Mouse (Mus musculus) adrenal gland, postnatal 25 days (tissue): ENCODE results near the gene G530012D18Rik. TPM values are rescaled to one million over a fixed set of nuclear protein-coding genes. Genes with fewer than 3 reads are reported as not detected.
"Not testable (repeated sequence)": the region's sequence is repeated elsewhere in the genome, so short reads cannot be mapped to it uniquely, and the experiment has no call there.

Experiments
- DNase-seq: peaks from one replicate; pipeline ENCODE4 v3.0.0; 2021; ENCODE audit warnings: mixed read lengths
- long read RNA-seq: library from polyadenylated mRNA; stranded (forward); transcript quantifications from one replicate; pipeline ENCODE4 v2.0.0, GENCODE M21; 2021
- total RNA-seq: library from RNA; stranded (reverse); gene quantifications from 2 replicates; pipeline ENCODE4 v1.2.3, GENCODE M21; 2021

G530012D18Rik gene
- total RNA-seq: not detected in 2 replicates
- long read RNA-seq: 0 reads

- DNase-seq: not testable (repeated sequence)
These were observed at the start of gene G530012D18Rik for GRCm38 (mm10) chr1:85575376-85575775. Gene G530012D18Rik, plus strand, starts transcription at chr1:85575676.

DNA sequence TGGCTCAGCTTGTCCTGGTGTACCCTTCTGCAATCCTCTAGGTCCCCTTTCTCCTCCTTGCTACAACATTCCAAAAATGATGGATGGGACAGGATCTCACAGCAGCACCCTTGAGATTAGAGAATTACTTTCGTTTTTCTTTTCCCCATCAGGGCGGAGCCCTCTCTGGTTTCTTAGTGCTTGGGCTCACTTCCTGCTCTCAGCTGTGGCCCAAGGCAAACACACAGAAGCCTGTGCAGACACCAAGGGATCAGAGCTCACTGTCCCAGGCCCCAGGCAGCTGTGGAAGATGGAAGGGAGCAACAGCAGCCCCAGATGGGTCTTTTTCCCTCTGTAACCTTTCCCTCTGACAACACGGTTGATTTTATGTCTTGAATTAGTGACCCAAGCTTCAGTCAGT is 49.1 kb upstream of the G530012D18Rik start:
- not testable (repeated sequence) for DNase-seq

GRCm38 (mm10) chr1:85528451-85529110 is 46.9 kb upstream of the G530012D18Rik start:
- DNase-seq: not testable (repeated sequence)

DNA sequence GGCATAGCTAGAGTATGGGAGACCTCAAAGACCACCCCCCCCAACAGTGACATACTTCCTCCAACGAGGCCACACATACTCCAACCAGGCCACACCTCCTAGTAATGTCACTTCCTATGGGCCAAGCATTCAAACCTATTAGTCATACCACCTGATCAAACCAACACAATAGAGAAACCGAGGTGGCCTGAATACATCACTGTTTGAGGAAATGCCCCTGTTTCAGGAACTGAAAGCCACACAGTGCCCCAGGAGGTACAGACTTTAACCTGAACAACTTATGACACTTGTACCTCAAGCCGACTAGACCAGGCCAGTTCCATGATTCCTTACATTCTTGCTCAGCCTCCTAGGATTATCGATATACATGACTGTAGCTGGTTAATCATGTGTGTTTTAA is 31.7 kb upstream of the G530012D18Rik start:
- DNase-seq: not testable (repeated sequence)

- not testable (repeated sequence) for DNase-seq
These were observed 29.0 kb upstream of the G530012D18Rik start for GRCm38 (mm10) chr1:85546442-85546841.

DNA sequence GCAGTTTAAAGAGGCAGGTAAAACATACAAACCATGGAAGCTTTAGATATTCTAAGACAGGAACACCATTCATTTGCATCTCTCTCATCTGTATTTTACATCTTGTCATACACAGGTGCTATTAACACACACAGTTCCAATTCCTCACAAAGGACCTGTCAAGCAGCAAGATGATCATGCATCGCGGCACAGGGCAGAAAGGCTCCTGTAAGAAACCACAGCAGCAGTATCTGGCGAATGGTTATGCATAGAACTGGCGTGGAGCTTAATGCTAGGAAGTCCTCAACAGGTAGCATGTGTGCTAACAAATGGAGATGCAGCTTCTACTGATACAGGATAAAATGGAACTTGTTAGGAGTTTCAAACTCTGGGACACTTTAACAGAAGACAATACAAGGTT is 20.2 kb upstream of the G530012D18Rik start:
- peak; percentile 3 for DNase-seq

GRCm38 (mm10) chr1:85573554-85573953 is 1.9 kb upstream of the G530012D18Rik start:
- DNase-seq: not testable (repeated sequence)

GRCm38 (mm10) chr1:85578372-85579010 is 3.0 kb downstream of the G530012D18Rik start:
- not testable (repeated sequence) for DNase-seq

GRCm38 (mm10) chr1:85579199-85580147 is 4.0 kb downstream of the G530012D18Rik start:
- DNase-seq: not testable (repeated sequence)

DNA sequence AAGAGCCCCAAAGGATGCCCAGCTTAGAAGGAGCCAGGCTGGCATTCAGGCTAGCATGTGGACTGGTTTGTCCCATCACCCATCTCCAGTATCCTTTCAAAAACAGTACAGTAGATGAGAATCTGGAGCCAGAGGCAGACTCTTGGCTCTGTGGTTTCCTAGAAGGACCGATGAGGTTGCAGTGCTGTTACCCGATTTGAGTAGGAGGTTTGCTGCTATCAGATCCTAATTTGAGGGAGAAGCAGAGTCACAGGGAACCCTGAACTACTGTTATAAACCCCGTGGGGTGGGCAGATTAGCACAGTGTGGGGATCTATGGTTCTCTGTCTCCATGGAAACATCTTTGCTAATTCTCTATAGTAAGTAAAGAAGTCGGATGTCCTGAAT is 4.7 kb downstream of the G530012D18Rik start:
- DNase-seq: not testable (repeated sequence)

- DNase-seq: not testable (repeated sequence)
These were observed 5.1 kb downstream of the G530012D18Rik start for GRCm38 (mm10) chr1:85580578-85580977.

DNA sequence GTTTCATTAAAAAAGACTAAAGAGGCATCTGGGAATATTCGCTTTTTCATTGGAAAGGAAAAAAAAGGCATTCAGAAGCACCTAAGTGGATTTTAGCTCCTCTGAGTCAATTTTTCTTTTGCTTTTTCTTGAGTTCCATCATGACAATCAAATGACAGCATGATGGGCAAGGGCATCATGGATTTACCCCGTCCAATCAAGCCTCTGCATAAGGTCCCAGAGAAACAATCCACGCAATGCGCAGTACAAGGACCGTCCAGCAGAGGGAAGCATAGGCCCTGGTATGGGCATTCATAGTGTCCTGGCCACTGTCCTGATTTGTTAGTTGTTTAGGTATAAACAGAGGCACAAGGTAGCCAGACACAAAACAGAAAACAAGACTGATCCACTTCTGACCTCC is 6.0 kb downstream of the G530012D18Rik start:
- not testable (repeated sequence) for DNase-seq

- DNase-seq: not testable (repeated sequence)
These were observed 13.2 kb downstream of the G530012D18Rik start for GRCm38 (mm10) chr1:85588697-85589096.

GRCm38 (mm10) chr1:85592526-85592925 is 17.1 kb downstream of the G530012D18Rik start:
- peak; percentile 5 for DNase-seq

DNA sequence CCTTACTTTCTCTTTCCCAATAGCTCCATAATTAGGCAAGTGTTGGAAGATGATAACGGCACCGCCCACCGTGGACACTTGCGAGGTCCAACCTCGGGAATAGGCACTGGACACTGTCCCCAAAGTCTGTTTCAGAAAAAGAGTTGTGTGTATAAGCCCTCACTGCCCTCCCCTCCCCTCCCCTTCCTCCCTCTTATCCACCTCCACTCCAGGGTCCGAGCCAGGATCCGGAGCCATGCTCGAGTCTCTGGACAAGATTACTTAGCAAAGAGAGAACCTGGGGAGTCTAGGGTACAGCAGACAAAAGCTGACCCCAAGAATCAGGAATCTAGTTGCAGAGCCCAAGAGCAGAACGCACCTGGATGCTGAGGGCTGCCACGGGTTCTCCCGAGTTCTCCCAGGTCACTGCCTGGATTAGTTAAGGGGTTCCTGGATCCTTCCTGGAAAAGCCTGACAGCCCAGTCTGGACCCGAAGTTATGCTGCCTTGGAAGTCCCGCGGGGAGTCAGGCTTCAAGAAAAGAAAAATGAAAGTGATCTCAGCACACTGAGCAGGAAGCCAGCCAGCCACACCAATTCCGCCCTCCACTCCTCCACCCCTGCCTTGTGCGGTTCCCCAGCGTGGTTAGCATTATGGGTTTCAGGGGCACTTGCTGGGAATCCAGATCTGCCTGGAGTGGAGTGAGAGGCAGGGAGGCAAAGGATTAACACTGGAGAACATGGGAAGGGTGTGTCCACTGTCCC is 23.0 kb downstream of the G530012D18Rik start, which contains the start of gene Sp110:
Sp110 (minus strand) TSS at position 547 of the 742 bp plus-strand sequence.
- not testable (repeated sequence) for DNase-seq

- DNase-seq: not testable (repeated sequence)
These were observed 24.6 kb downstream of the G530012D18Rik start, which contains the start of gene Sp140 for GRCm38 (mm10) chr1:85600078-85600477. Gene Sp140, plus strand, starts transcription at chr1:85600378.

DNA sequence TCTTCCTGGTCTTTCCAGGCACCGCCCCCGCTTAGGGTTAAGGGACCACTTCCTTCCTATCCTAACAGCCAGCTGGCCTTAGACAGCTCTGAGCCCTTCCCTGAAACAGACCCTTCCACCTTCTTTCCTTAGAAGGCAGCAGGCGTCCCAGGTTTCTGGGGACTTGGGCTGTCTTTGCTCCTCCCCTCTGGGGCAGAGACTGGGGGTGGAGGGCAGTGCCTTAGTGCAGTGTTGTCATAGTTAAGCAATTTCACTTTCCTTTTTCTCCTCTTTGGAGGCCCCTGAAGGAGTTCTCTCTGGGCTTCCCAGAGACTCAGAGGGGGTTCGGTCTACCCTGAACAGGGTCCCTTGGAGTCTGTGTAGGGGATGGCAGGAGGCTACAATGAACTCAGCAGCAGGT is 25.3 kb downstream of the G530012D18Rik start:
- not testable (repeated sequence) for DNase-seq

GRCm38 (mm10) chr1:85604341-85604740 is 28.9 kb downstream of the G530012D18Rik start:
- not testable (repeated sequence) for DNase-seq

DNA sequence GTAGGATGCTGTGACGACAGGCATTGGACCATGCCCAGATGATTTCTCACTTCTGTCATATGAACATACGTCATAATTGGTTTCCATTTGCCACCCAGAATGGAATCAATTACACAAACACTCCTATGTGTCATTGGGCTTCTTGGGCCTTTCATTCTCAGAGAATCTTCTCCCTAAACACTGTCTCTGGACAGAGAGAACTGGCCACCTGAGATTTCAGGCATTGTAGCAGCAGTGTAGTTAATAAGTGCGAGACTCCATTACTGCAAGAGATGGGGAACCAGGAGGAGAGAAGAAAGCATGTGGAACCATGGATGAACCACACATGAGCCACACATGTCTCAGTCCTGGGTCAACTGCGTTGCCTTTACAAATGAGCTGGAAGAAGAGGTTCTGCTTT is 32.9 kb downstream of the G530012D18Rik start:
- DNase-seq: not testable (repeated sequence)

GRCm38 (mm10) chr1:85610581-85610980 is 35.1 kb downstream of the G530012D18Rik start:
- DNase-seq: not testable (repeated sequence)

DNA sequence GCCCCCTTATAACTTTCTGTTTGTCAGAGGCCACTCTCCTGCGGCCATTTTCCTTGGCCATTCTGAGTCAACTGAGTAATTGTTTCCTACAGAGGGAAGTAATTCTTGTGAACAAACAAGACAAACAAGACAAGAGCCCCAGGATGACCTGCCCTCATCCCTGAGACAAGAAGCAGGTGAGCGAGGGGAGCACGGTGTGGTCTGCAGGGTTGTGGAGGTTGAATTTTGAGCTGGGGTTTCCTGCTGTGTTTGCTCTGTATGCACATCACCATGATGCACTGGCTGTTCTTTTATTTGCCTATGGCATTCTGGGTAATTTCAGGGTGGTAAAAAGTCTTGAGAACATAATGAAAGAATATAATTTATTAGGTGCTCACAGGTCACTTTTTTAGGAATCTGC is 39.6 kb downstream of the G530012D18Rik start:
- not testable (repeated sequence) for DNase-seq
